Mouse (Mus musculus) hindbrain, embryonic 10.5 days (tissue): ENCODE results near the gene Ergic3. TPM values are rescaled to one million over a fixed set of nuclear protein-coding genes. Genes with fewer than 3 reads are reported as not detected.

ENCODE experiments used
- DNase-seq: peaks from one replicate; pipeline ENCODE4 v3.0.0-alpha.2; 2017; ENCODE audit warnings: low spot score
- H3K27ac ChIP-seq: fragments of 300-500 bp; sonication (generic); 2 replicates; pipeline ENCODE4 v1.5.1; 2016; ENCODE audit warnings: mild to moderate bottlenecking, moderate library complexity
- H3K27me3 ChIP-seq: fragments of 300-500 bp; sonication (generic); 2 replicates; pipeline ENCODE4 v1.6.1; 2016; ENCODE audit warnings: mild to moderate bottlenecking; ENCODE audit not compliant: poor library complexity, insufficient read depth, severe bottlenecking
- H3K36me3 ChIP-seq: fragments of 300-500 bp; sonication (generic); 2 replicates; pipeline ENCODE4 v1.6.1; 2016; ENCODE audit warnings: mild to moderate bottlenecking, moderate library complexity
- H3K4me1 ChIP-seq: fragments of 300-500 bp; sonication (generic); replicated peaks from 2 replicates; pipeline ENCODE4 v1.6.1; 2016; ENCODE audit warnings: mild to moderate bottlenecking
- H3K4me3 ChIP-seq: fragments of 300-500 bp; sonication (generic); 2 replicates; pipeline ENCODE4 v1.5.1; 2016; ENCODE audit warnings: mild to moderate bottlenecking, moderate library complexity
- H3K9me3 ChIP-seq: fragments of 300-500 bp; sonication (generic); 2 replicates; pipeline ENCODE4 v1.6.1; 2016; ENCODE audit warnings: mild to moderate bottlenecking, moderate library complexity
- WGBS: fragments of 180-500 bp; shearing (Covaris S2); methylation state at CpG from one replicate; pipeline ENCODE4 v1.1.7; 2016; 5-methylcytosine and 5-hydroxymethylcytosine counted together
- polyA plus RNA-seq: library from polyadenylated mRNA; unstranded; fragments of >200 nt; fragmentation: Nextera tagmentation; extraction: Ambion mirVana; gene quantifications from 2 replicates; pipeline ENCODE4 v1.2.1, GENCODE M21; 2016

Gene Ergic3
- polyA plus RNA-seq, 1 experiment from 2014 or later = 257 TPM

- Histone ChIP-seq H3K27me3 (no peaks in the 10 kb centered on the region), H3K9me3 (no peaks in the 10 kb centered on the region), H3K4me3 (no peak overlapping the region), H3K27ac (no peak overlapping the region), H3K36me3 (peaks cover 73% of the 10 kb centered on the region), H3K4me1 (no peaks in the 10 kb centered on the region)
- DNase-seq = no peak
- 92% methylated on average over 3 of the region's 3 CpGs for WGBS
Observed at GRCm38 (mm10) chr2:156018106-156018505, 10.3 kb downstream of the Ergic3 start.

DNA sequence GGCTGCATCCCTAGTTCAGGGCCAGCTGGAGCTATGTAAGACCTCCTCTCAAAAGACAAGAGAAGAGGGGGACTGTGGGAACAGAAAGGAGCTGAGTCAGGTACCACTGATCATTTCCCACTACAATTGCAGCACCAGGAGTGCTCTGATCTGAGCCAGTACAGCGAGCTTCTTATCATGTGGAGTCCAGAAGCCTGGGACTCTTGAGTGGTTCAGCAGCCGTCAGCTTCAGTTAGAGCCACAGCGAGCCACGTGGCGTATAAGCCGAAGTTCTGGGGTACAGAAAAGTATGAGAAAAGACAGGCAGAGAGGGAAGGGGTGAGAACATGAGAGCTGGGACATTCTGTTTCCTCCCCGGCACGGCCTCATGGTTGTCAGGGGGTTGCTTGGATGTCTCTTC is 13.4 kb downstream of the Ergic3 start:
- Histone ChIP-seq H3K36me3 (peaks cover 42% of the 10 kb centered on the region), H3K4me1 (no peaks in the 10 kb centered on the region; the same call in 1 of the 2 replicates), H3K27ac (no peak overlapping the region), H3K9me3 (no peaks in the 10 kb centered on the region), H3K4me3 (no peak overlapping the region), H3K27me3 (no peaks in the 10 kb centered on the region)
- WGBS = 94% methylated on average over 8 of the region's 8 CpGs
- no peak for DNase-seq

DNA sequence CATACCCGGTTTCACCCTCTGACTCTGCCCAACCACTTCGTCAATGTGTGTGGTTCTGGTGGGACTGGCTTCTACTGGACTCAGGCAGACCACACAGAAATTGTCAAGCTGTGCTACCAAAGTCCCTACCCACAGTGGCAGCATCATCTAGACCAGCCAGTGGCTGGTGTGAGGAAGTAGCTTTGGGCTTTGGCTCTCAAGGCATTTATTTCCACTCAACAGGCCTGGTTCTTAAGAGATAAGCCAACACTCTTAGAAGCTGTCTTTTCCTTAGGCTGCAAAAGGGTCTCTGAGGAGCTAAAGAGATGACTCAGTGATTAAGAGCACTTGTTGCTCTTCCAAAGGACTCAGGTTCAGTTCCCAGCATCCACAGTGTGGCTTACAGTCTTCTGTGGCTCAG is 13.9 kb downstream of the Ergic3 start:
- Histone ChIP-seq H3K4me3 (no peak overlapping the region), H3K4me1 (no peaks in the 10 kb centered on the region; the same call in 1 of the 2 replicates), H3K27ac (no peak overlapping the region), H3K9me3 (no peaks in the 10 kb centered on the region), H3K27me3 (no peaks in the 10 kb centered on the region), H3K36me3 (peaks cover 37% of the 10 kb centered on the region)
- no peak for DNase-seq
- WGBS = 90% methylated on average over 2 of the region's 2 CpGs

GRCm38 (mm10) chr2:156025482-156025881 is 17.6 kb downstream of the Ergic3 start:
- DNase-seq = no peak
- no peaks in the 10 kb centered on the region; the same call in 1 of the 2 replicates for H3K36me3 ChIP-seq
- no peaks in the 10 kb centered on the region for H3K9me3 ChIP-seq
- no peak overlapping the region for H3K27ac ChIP-seq
- H3K27me3 ChIP-seq = no peaks in the 10 kb centered on the region
- H3K4me1 ChIP-seq = no peaks in the 10 kb centered on the region; the same call in 1 of the 2 replicates
- H3K4me3 ChIP-seq = no peak overlapping the region

- DNase-seq = no peak
- 92% methylated on average over 3 of the region's 3 CpGs for WGBS
- Histone ChIP-seq H3K4me3 (no peak overlapping the region), H3K9me3 (no peaks in the 10 kb centered on the region), H3K27ac (no peak overlapping the region), H3K36me3 (no peaks in the 10 kb centered on the region), H3K4me1 (0 out of 2 replicates have a peak, but pooled peaks cover 4% of the 10 kb centered on the region), H3K27me3 (no peaks in the 10 kb centered on the region)
Observed at GRCm38 (mm10) chr2:156039390-156039789, 31.5 kb downstream of the Ergic3 start.

GRCm38 (mm10) chr2:156042903-156043302 is 35.1 kb downstream of the Ergic3 start:
- H3K27me3 ChIP-seq = peaks cover 17% of the 10 kb centered on the region
- H3K4me3 ChIP-seq = no peak overlapping the region
- H3K36me3 ChIP-seq = no peaks in the 10 kb centered on the region
- no peak for DNase-seq
- H3K9me3 ChIP-seq = no peaks in the 10 kb centered on the region
- H3K4me1 ChIP-seq = peaks cover 5% of the 10 kb centered on the region
- no peak overlapping the region for H3K27ac ChIP-seq
- 84% methylated on average over 8 of the region's 8 CpGs for WGBS

GRCm38 (mm10) chr2:156047929-156048328 is 40.1 kb downstream of the Ergic3 start:
- Histone ChIP-seq H3K27ac (no peak overlapping the region), H3K27me3 (peaks cover 25% of the 10 kb centered on the region), H3K4me1 (peaks cover 9% of the 10 kb centered on the region), H3K36me3 (no peaks in the 10 kb centered on the region), H3K4me3 (peak overlapping the region; percentile 28), H3K9me3 (no peaks in the 10 kb centered on the region)
- DNase-seq = no peak
- WGBS = 6% methylated on average over 19 of the region's 19 CpGs

DNA sequence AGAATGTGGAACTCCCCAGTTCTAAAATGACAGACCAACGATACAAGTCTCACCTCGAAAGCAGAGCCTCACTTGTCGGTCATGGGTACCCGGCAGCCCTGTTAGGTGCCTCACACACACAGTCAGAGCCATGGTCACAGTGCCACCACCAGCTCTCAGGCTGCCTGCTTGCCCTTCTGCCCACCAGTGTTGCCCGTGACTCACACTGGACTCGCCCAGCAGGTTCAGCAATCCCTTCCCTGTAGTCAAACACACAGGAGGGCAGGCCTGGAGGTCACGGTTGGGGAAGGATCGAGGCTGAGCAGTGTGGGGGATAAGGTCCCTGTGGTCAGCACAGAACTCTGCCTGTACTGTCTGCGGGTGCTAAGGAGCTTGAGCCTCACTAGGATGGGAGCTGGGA is 45.0 kb downstream of the Ergic3 start, which contains the start of gene Fer1l4:
TSS of gene Fer1l4 (minus strand) at position 132 of the 400 bp plus-strand sequence.
- no peak for DNase-seq
- peaks cover 6% of the 10 kb centered on the region for H3K4me1 ChIP-seq
- WGBS = 80% methylated on average over 9 of the region's 9 CpGs
- H3K9me3 ChIP-seq = no peaks in the 10 kb centered on the region
- peaks cover 9% of the 10 kb centered on the region for H3K27me3 ChIP-seq
- H3K4me3 ChIP-seq = no peak within 1 kb of the TSS
- no peak within 1 kb of the TSS for H3K27ac ChIP-seq
- no peaks in the 10 kb centered on the region for H3K36me3 ChIP-seq

GRCm38 (mm10) chr2:156065099-156066041 is 57.5 kb downstream of the Ergic3 start, which contains the start of gene Spag4:
Gene Spag4 (plus strand): TSS chr2:156065175.
- DNase-seq = peak; percentile 85
- peak within 1 kb of the TSS; percentile 85 for H3K4me3 ChIP-seq
- H3K9me3 ChIP-seq = no peaks in the 10 kb centered on the region
- H3K36me3 ChIP-seq = peaks cover 36% of the 10 kb centered on the region
- peaks cover 22% of the 10 kb centered on the region for H3K4me1 ChIP-seq
- no peaks in the 10 kb centered on the region for H3K27me3 ChIP-seq
- peak within 1 kb of the TSS; percentile 95 for H3K27ac ChIP-seq
- WGBS = under 1% methylated on average over 81 of the region's 81 CpGs

DNA sequence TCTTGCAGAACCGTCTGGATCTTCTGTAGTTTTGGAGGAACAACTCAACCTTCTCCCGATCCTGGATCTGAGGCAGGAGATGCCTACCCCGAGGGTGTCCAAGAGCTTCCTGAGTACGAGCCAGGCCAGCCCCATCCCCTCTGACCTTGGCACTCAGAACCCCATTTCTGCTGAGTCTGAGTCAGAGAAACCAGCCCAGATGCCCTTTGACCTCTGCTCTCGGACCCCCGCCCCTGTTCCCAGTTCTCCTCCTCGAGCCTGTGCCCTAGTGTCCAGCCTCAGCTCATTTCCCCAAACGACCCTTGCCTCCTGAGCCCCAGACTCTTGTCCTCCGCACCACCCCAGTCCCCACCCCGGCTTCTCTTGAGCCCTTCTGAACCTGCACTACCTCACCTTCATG is 58.3 kb downstream of the Ergic3 start:
- Histone ChIP-seq H3K36me3 (peaks cover 43% of the 10 kb centered on the region), H3K4me3 (peak overlapping the region; percentile 85), H3K27ac (peak overlapping the region; percentile 95), H3K9me3 (no peaks in the 10 kb centered on the region), H3K27me3 (no peaks in the 10 kb centered on the region), H3K4me1 (peaks cover 22% of the 10 kb centered on the region)
- 33% methylated on average over 10 of the region's 10 CpGs for WGBS
- no peak for DNase-seq

Other genes with a start within 250 kb of the Ergic3 start
- gene Mmp24, start 232.7 kb upstream of the Ergic3 start, polyA plus RNA-seq = 1.4 and 2.5 TPM in 2 replicates
- gene BC029722, start 188.6 kb upstream of the Ergic3 start, polyA plus RNA-seq = 8.4 and 16.0 TPM in 2 replicates
- 247 and 261 TPM in 2 replicates for gene Eif6, start 181.1 kb upstream of the Ergic3 start, polyA plus RNA-seq
- gene Fam83c, start 173.2 kb upstream of the Ergic3 start, polyA plus RNA-seq = 0.24 and 0.44 TPM in 2 replicates
- gene Uqcc1, start 77.7 kb upstream of the Ergic3 start, polyA plus RNA-seq = 73.7 and 77.4 TPM in 2 replicates
- gene Gm15557, start 67.3 kb upstream of the Ergic3 start, polyA plus RNA-seq = not detected in 2 replicates
- gene Gdf5, start 62.7 kb upstream of the Ergic3 start, polyA plus RNA-seq = 0.42 and 1.1 TPM in 2 replicates
- gene Cep250, start 51.6 kb upstream of the Ergic3 start, polyA plus RNA-seq = 21.6 and 27.6 TPM in 2 replicates
- gene 6430550D23Rik, start 68 bp upstream of the Ergic3 start, polyA plus RNA-seq = 1.2 and 1.5 TPM in 2 replicates
- not detected in 2 replicates for gene Fer1l4, start 44.9 kb downstream of the Ergic3 start, polyA plus RNA-seq
- 4.4 and 6.9 TPM in 2 replicates for gene Spag4, start 57.1 kb downstream of the Ergic3 start, polyA plus RNA-seq
- gene Cpne1, start 103.9 kb downstream of the Ergic3 start, polyA plus RNA-seq = 51.4 and 68.0 TPM in 2 replicates
- gene Rbm12, start 103.9 kb downstream of the Ergic3 start, polyA plus RNA-seq = 42.6 and 47.4 TPM in 2 replicates
- gene Gm28036, start 119.0 kb downstream of the Ergic3 start, polyA plus RNA-seq = 22.5 and 27.2 TPM in 2 replicates
- 438 and 481 TPM in 2 replicates for gene Romo1, start 136.0 kb downstream of the Ergic3 start, polyA plus RNA-seq
- 41.6 and 43.5 TPM in 2 replicates for gene Nfs1, start 136.1 kb downstream of the Ergic3 start, polyA plus RNA-seq
- gene Rbm39, start 172.2 kb downstream of the Ergic3 start, polyA plus RNA-seq = 485 and 564 TPM in 2 replicates
- gene Phf20, start 188.4 kb downstream of the Ergic3 start, polyA plus RNA-seq = 68.3 and 73.4 TPM in 2 replicates